Mouse (Mus musculus): ENCODE measurements at regions not wholly inside any gene's neighbourhood (a gene's known extent, or its start where the extent isn't known, plus 50 kb on each side); places are given as distances from the start of the nearest gene placed in this dataset.

DNA sequence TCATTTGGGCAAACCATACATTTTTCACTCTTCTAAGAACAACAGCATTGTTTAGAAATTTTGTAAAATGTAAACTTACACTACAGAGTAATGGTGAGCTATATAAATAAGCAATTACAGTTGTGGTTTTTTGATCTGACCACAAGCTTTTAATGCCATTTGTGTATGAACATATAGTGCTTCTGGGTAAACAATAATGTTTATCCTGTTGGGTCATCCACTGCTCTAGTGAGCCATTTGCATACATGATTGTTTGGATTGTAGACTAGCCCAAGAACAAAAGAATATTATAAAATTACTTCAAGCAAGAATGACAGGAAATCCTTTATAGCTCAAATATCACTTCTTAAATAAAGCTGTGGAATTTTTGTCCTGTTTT lies 68.4 kb upstream of the Zeb2 start:
- TF ChIP-seq TBP (IDR thresholded peaks at IDR 0.05; ENCODE audit: low read depth, low read length) (no peak), CHD1 (IDR thresholded peaks at IDR 0.05; ENCODE audit: low read depth, low read length) (0 out of 2 replicates have a peak, but pooled peaks have one; percentile 4), MYC (IDR thresholded peaks at IDR 0.05; ENCODE audit: low read depth, low read length) (peak; percentile 5; the same call in 1 of the 2 replicates)
- H3K4me3 ChIP-seq (ENCODE audit: control insufficient read depth in 1 of 2, insufficient read depth in 1 of 2, low read depth in 2 of 2, low read length in 2 of 2), result peak overlapping the region in 1 of 2 experiments; percentile 29; a peak in 2 of 4 replicates
- no peaks in the 10 kb centered on the region for H3K9me3 ChIP-seq (replicated peaks; ENCODE audit: insufficient read depth, low read length)
- H3K27me3 ChIP-seq (ENCODE audit: control insufficient read depth in 1 of 2, insufficient read depth in 2 of 2, low read length in 2 of 2), result no peaks in the 10 kb centered on the region
- H3K79me2 ChIP-seq (ENCODE audit: control insufficient read depth, insufficient read depth, low read length, poor library complexity), result no peaks in the 10 kb centered on the region; the same call in 1 of the 2 replicates
- peak overlapping the region; percentile 92 for H3K27ac ChIP-seq (ENCODE audit: control insufficient read depth, low read depth, low read length)
- peaks cover 11 to 16% of the 10 kb centered on the region in 2 experiments for H3K4me1 ChIP-seq (ENCODE audit: control insufficient read depth in 1 of 2, insufficient read depth in 2 of 2, low read length in 2 of 2)
- no peak for DNase-seq (ENCODE audit: low read depth, low spot score)
- peak overlapping the region; percentile 48 for H3K9ac ChIP-seq (ENCODE audit: control insufficient read depth, low read depth, low read length, poor library complexity, severe bottlenecking)
- peaks cover 0 to 23% of the 10 kb centered on the region in 2 experiments; a peak in 2 of 4 replicates for H3K36me3 ChIP-seq (ENCODE audit: control insufficient read depth in 1 of 2, insufficient read depth in 2 of 2, low read length in 2 of 2)

DNA sequence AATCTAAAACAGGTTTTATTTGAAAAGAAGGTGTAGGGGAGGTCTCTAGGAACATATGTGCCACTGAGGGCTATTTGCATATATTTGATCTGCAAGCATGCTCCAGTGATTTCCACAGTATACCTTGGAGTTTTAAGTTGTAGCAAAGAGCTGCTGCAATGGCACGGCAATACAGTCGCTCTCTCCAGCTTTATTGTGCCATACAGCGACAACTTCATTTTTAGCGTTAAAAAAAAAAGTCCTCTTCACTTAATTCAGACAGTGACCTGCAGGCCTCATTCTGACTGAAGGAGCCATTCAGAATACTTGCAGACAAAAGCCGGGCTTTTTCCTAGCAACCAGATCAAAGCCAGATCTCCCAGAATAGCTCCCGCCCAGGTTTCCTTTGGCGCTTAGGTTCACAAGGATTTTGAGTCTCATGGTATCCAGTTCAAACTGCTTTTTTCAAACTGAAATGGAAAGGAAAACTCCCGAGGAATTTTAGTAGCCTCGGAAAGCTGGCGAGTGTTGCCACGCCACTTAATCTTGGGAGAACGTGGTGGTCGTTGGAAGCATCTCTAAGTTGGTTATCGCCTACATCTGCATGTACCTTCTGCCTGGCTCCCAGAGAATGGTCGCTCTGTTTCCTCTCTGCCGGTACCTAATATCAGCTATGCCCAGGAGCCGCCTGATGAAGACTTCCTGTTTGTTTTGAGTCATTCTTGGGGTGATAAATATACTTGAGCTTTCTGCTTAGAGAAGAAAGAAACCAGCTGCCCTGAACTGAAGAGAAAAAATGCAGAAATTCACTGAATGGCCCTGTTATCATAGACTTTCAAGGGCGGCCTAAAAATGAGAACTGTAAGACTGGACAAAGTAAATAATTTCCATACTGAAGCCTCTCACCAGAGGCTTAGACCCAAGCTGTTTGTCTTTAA lies 67.8 kb upstream of the Zeb2 start:
- Histone ChIP-seq H3K9ac (ENCODE audit: control insufficient read depth, low read depth, low read length, poor library complexity, severe bottlenecking) (peak overlapping the region; percentile 63), H3K4me1 (ENCODE audit: control insufficient read depth in 1 of 2, insufficient read depth in 2 of 2, low read length in 2 of 2) (peaks cover 11 to 16% of the 10 kb centered on the region in 2 experiments), H3K27ac (ENCODE audit: control insufficient read depth, low read depth, low read length) (peak overlapping the region; percentile 92), H3K36me3 (ENCODE audit: control insufficient read depth in 1 of 2, insufficient read depth in 2 of 2, low read length in 2 of 2) (peaks cover 0 to 23% of the 10 kb centered on the region in 2 experiments; a peak in 2 of 4 replicates), H3K27me3 (ENCODE audit: control insufficient read depth in 1 of 2, insufficient read depth in 2 of 2, low read length in 2 of 2) (no peaks in the 10 kb centered on the region), H3K4me3 (ENCODE audit: control insufficient read depth in 1 of 2, insufficient read depth in 1 of 2, low read depth in 2 of 2, low read length in 2 of 2) (peak overlapping the region; percentile 60 to 66), H3K9me3 (replicated peaks; ENCODE audit: insufficient read depth, low read length) (no peaks in the 10 kb centered on the region), H3K79me2 (ENCODE audit: control insufficient read depth, insufficient read depth, low read length, poor library complexity) (no peaks in the 10 kb centered on the region; the same call in 1 of the 2 replicates)
- DNase-seq (ENCODE audit: low read depth, low spot score), result peak; percentile 91
- TF ChIP-seq TAL1 (IDR thresholded peaks at IDR 0.05; ENCODE audit: low read length), result peak; percentile 83
- no peak for TF ChIP-seq E2F4 (IDR thresholded peaks at IDR 0.05; ENCODE audit: borderline replicate concordance, low read depth, low read length)
- peak; percentile 61 for TF ChIP-seq ELF1 (IDR thresholded peaks at IDR 0.05; ENCODE audit: low read depth, low read length)
- TF ChIP-seq ZNF384 (IDR thresholded peaks at IDR 0.05; ENCODE audit: low read depth, low read length), result peak; percentile 70
- peak; percentile 29 for TF ChIP-seq NELFE (IDR thresholded peaks at IDR 0.05; ENCODE audit: low read depth, low read length)
- no peak for TF ChIP-seq MEF2A (IDR thresholded peaks at IDR 0.05; ENCODE audit: extremely low read depth, insufficient replicate concordance, low read depth, low read length, poor library complexity, severe bottlenecking)
- TF ChIP-seq ETS1 (IDR thresholded peaks at IDR 0.05; ENCODE audit: low read depth, low read length), result peak; percentile 93
- TF ChIP-seq POLR2A (IDR thresholded peaks at IDR 0.05; ENCODE audit: control insufficient read depth in 1 of 2, insufficient read depth in 1 of 2, low read depth in 1 of 2, low read length in 2 of 2, poor library complexity in 1 of 2), result peak in 1 of 2 experiments; percentile 44; a peak in 1 of 4 replicates
- 0 out of 2 replicates have a peak, but pooled peaks have one; percentile 47 for TF ChIP-seq JUND (IDR thresholded peaks at IDR 0.05; ENCODE audit: low read depth, low read length)
- TF ChIP-seq EP300 (IDR thresholded peaks at IDR 0.05; ENCODE audit: low read depth in 1 of 2, low read length in 2 of 2), result peak; percentile 92
- no peak; the same call in 1 of the 2 replicates for TF ChIP-seq HCFC1 (IDR thresholded peaks at IDR 0.05; ENCODE audit: low read depth, low read length)
- peak; percentile 90 for TF ChIP-seq TCF12 (IDR thresholded peaks at IDR 0.05; ENCODE audit: low read depth, low read length)
- TF ChIP-seq POLR2AphosphoS5 (IDR thresholded peaks at IDR 0.05; ENCODE audit: borderline replicate concordance, low read depth, low read length), result no peak
- TF ChIP-seq RAD21 (IDR thresholded peaks at IDR 0.05; ENCODE audit: low read depth, low read length), result no peak; the same call in 1 of the 2 replicates
- TF ChIP-seq USF2 (IDR thresholded peaks at IDR 0.05; ENCODE audit: borderline replicate concordance in 1 of 2, insufficient read depth in 1 of 2, low read depth in 1 of 2, low read length in 2 of 2), result no peak
- 0 out of 2 replicates have a peak, but pooled peaks have one; percentile 18 for TF ChIP-seq MYB (IDR thresholded peaks at IDR 0.05; ENCODE audit: low read depth, low read length)
- TF ChIP-seq SIN3A (IDR thresholded peaks at IDR 0.05; ENCODE audit: low read length), result peak; percentile 63
- no peak for TF ChIP-seq CTCF (IDR thresholded peaks at IDR 0.05 in 2 of 3, conservative IDR thresholded peaks at IDR 0.05 in 1 of 3; ENCODE audit: control insufficient read depth in 1 of 3, insufficient read depth in 1 of 3, low read depth in 2 of 3, low read length in 3 of 3, poor library complexity in 1 of 3, severe bottlenecking in 1 of 3)
- peak; percentile 16; the same call in 1 of the 2 replicates for TF ChIP-seq ZC3H11A (IDR thresholded peaks at IDR 0.05; ENCODE audit: low read depth, low read length)
- TF ChIP-seq KAT2A (conservative IDR thresholded peaks at IDR 0.05; ENCODE audit: low read depth, low read length), result 0 out of 2 replicates have a peak, but pooled peaks have one; percentile 25
- TF ChIP-seq MXI1 (IDR thresholded peaks at IDR 0.05; ENCODE audit: low read depth, low read length), result peak; percentile 42
- TF ChIP-seq BHLHE40 (IDR thresholded peaks at IDR 0.05; ENCODE audit: borderline replicate concordance, low read depth, low read length), result peak; percentile 40; the same call in 1 of the 2 replicates
- 0 out of 2 replicates have a peak, but pooled peaks have one; percentile 81 for TF ChIP-seq CHD1 (IDR thresholded peaks at IDR 0.05; ENCODE audit: low read depth, low read length)
- 0 out of 2 replicates have a peak, but pooled peaks have one; percentile 15 for TF ChIP-seq MAFK (IDR thresholded peaks at IDR 0.05; ENCODE audit: borderline replicate concordance, low read depth, low read length)
- peak; percentile 36 for TF ChIP-seq SMC3 (IDR thresholded peaks at IDR 0.05; ENCODE audit: low read depth, low read length)
- TF ChIP-seq MYC (IDR thresholded peaks at IDR 0.05; ENCODE audit: low read depth, low read length), result peak; percentile 51; the same call in 1 of the 2 replicates
- 0 out of 2 replicates have a peak, but pooled peaks have one; percentile 49 for TF ChIP-seq TBP (IDR thresholded peaks at IDR 0.05; ENCODE audit: low read depth, low read length)
